Mouse (Mus musculus) stomach, postnatal 0 days (tissue): ENCODE measurements around the gene Tfr2.

Experiments
- CTCF ChIP-seq: IDR thresholded peaks from 2 replicates; pipeline ENCODE4 v1.5.1; 2016; ENCODE audit warnings: antibody characterized with exemption, low read depth, mild to moderate bottlenecking, moderate library complexity
- EP300 ChIP-seq: optimal IDR thresholded peaks from 2 replicates; pipeline ENCODE3; 2016; ENCODE audit warnings: antibody characterized with exemption

GRCm38 (mm10) chr5:137596601-137597261 is 27.1 kb downstream of the Tfr2 start:
- TF ChIP-seq CTCF (no peak), EP300 (no peak)
